Mouse (Mus musculus) midbrain, embryonic 14.5 days (tissue): ENCODE results near the gene Pls3. TPM values are rescaled to one million over a fixed set of nuclear protein-coding genes. Genes with fewer than 3 reads are reported as not detected.
"Not testable (repeated sequence)": the region's sequence is repeated elsewhere in the genome, so short reads cannot be mapped to it uniquely, and the experiment has no call there.

Experiments used
- ATAC-seq: fragments of 200-750 bp; cut with Nextera tagmentation; 2 replicates; pipeline ENCODE4 v1.8.0; 2017; ENCODE audit warnings: moderate number of reproducible peaks, moderate library complexity; ENCODE audit not compliant: low FRiP score, low TSS enrichment
- DNase-seq: peaks from one replicate; pipeline ENCODE4 v3.0.0-alpha.2; 2015
- H3K27ac ChIP-seq: fragments of 300-500 bp; sonication (generic); replicated peaks from 2 replicates; pipeline ENCODE4 v1.5.1; 2014; ENCODE audit warnings: mild to moderate bottlenecking, low read depth, low read length, moderate library complexity
- H3K27me3 ChIP-seq: fragments of 300-500 bp; sonication (generic); 2 replicates; pipeline ENCODE4 v1.6.1; 2014; ENCODE audit warnings: low read length, control low read depth, mixed read lengths; ENCODE audit not compliant: control insufficient read depth, insufficient read depth
- H3K36me3 ChIP-seq: fragments of 300-500 bp; sonication (generic); 2 replicates; pipeline ENCODE4 v1.6.1; 2014; ENCODE audit warnings: low read length, control low read depth; ENCODE audit not compliant: control insufficient read depth, insufficient read depth
- H3K4me1 ChIP-seq: fragments of 300-500 bp; sonication (generic); 2 replicates; pipeline ENCODE4 v1.6.1; 2014; ENCODE audit warnings: mild to moderate bottlenecking, antibody characterized with exemption, low read length, control low read depth; ENCODE audit not compliant: control insufficient read depth, insufficient read depth
- H3K4me2 ChIP-seq: fragments of 300-500 bp; sonication (generic); 2 replicates; pipeline ENCODE4 v1.6.1; 2014; ENCODE audit warnings: mild to moderate bottlenecking, low read length, moderate library complexity
- H3K4me3 ChIP-seq: fragments of 300-500 bp; sonication (generic); replicated peaks from 2 replicates; pipeline ENCODE4 v1.5.1; 2014; ENCODE audit warnings: low read depth, low read length
- H3K9ac ChIP-seq: fragments of 300-500 bp; sonication (generic); replicated peaks from 2 replicates; pipeline ENCODE4 v1.6.1; 2014; ENCODE audit warnings: mild to moderate bottlenecking, low read length, moderate library complexity
- H3K9me3 ChIP-seq: fragments of 300-500 bp; sonication (generic); 2 replicates; pipeline ENCODE4 v1.6.1; 2016; ENCODE audit warnings: low read length, control low read depth, mixed read lengths; ENCODE audit not compliant: control insufficient read depth
- WGBS: fragments of 180-500 bp; shearing (Covaris S2); extraction: QIAGEN DNeasy Blood & Tissue Kit; methylation state at CpG from one replicate; pipeline ENCODE4 v1.1.7; 2014; 5-methylcytosine and 5-hydroxymethylcytosine counted together
- polyA plus RNA-seq: library from polyadenylated mRNA; unstranded; fragments of >200 nt; fragmentation: Nextera tagmentation; extraction: Ambion mirVana; gene quantifications from 2 replicates; pipeline ENCODE4 v1.2.1, GENCODE M21; 2014

Pls3 gene
- polyA plus RNA-seq, 1 experiment from 2014 or later, result 35.7 TPM

GRCm38 (mm10) chrX:75814958-75815357, 60.0 kb downstream of the Pls3 start:
- no peaks in the 10 kb centered on the region for H3K9me3 ChIP-seq
- H3K27me3 ChIP-seq, result no peaks in the 10 kb centered on the region
- 85% methylated on average over 2 of the region's 2 CpGs for WGBS
- no peak overlapping the region for H3K4me3 ChIP-seq
- H3K36me3 ChIP-seq, result no peaks in the 10 kb centered on the region
- ATAC-seq, result no peak
- no peak for DNase-seq
- H3K9ac ChIP-seq, result no peak overlapping the region
- H3K27ac ChIP-seq, result no peak overlapping the region
- H3K4me1 ChIP-seq, result no peaks in the 10 kb centered on the region
- no peak overlapping the region for H3K4me2 ChIP-seq

- ATAC-seq, result no peak
- no peak overlapping the region for H3K27ac ChIP-seq
- H3K27me3 ChIP-seq, result no peaks in the 10 kb centered on the region
- WGBS, result 90% methylated on average over 4 of the region's 4 CpGs
- no peak overlapping the region for H3K9ac ChIP-seq
- H3K9me3 ChIP-seq, result no peaks in the 10 kb centered on the region
- no peak overlapping the region for H3K4me3 ChIP-seq
- no peak overlapping the region for H3K4me2 ChIP-seq
- no peak for DNase-seq
- no peaks in the 10 kb centered on the region for H3K36me3 ChIP-seq
- no peaks in the 10 kb centered on the region for H3K4me1 ChIP-seq
Measured at GRCm38 (mm10) chrX:75814123-75814522, 60.9 kb downstream of the Pls3 start.

- no peak overlapping the region for H3K4me3 ChIP-seq
- H3K27ac ChIP-seq, result no peak overlapping the region
- 34% methylated on average over 4 of the region's 4 CpGs for WGBS
- no peaks in the 10 kb centered on the region for H3K27me3 ChIP-seq
- no peaks in the 10 kb centered on the region for H3K4me1 ChIP-seq
- no peak overlapping the region for H3K9ac ChIP-seq
- H3K9me3 ChIP-seq, result no peaks in the 10 kb centered on the region
- no peak for ATAC-seq
- DNase-seq, result peak; percentile 82
- H3K36me3 ChIP-seq, result no peaks in the 10 kb centered on the region
- no peak overlapping the region for H3K4me2 ChIP-seq
Measured at GRCm38 (mm10) chrX:75796583-75796982, 78.4 kb downstream of the Pls3 start.

- H3K9me3 ChIP-seq, result no peaks in the 10 kb centered on the region
- no peak for ATAC-seq
- no peaks in the 10 kb centered on the region for H3K36me3 ChIP-seq
- DNase-seq, result no peak
- no peak overlapping the region for H3K27ac ChIP-seq
- WGBS, result 91% methylated on average over 4 of the region's 4 CpGs
- H3K27me3 ChIP-seq, result no peaks in the 10 kb centered on the region
- H3K4me2 ChIP-seq, result no peak overlapping the region
- no peak overlapping the region for H3K9ac ChIP-seq
- no peak overlapping the region for H3K4me3 ChIP-seq
- no peaks in the 10 kb centered on the region for H3K4me1 ChIP-seq
Measured at GRCm38 (mm10) chrX:75779796-75780195, 95.2 kb downstream of the Pls3 start.

DNA sequence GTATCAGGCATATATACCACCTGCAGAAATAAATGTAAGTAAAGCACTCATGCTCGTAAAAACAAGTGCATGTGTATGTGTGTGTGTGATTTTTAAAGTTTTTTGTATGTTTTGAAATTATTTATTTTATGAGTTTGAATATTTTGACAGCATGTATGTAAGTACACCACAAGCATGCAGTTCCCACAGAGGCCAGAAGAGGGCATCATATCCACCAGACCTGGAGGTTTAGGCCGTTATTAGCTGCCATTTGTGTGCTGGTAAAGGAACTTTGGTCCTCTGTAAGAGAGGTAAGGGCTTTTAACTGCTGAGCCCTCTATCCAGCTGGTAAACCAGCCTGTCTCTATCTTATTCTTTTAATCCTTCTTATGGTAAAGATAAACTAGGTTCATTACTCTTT, 97.5 kb downstream of the Pls3 start:
- no peaks in the 10 kb centered on the region for H3K36me3 ChIP-seq
- ATAC-seq, result no peak

DNA sequence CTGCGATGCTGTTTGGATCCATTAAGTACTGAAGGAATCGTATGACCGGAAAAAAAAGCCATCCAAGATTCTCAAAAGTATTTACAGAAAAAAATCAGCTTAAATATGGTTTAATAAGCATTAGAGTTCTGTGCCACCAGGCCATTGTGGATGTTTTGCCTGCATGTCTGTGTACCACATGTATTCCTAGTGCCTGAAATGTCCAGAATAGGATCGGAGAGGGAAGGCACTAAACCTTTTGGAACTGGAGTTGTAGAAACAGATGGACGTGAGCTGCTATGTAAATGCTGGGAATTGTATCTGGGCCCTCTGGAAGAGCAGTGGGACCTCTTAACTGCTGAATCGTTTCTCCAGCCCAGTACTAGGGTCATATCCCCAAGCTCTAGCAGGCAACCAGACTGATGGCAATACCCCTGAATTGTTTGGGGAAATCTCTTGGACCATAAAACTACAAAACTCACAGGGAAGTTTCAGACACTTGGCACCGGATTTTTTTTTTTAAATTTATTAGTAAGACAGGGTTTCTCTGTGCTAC, 110.1 kb downstream of the Pls3 start:
- Histone ChIP-seq H3K27me3 (no peaks in the 10 kb centered on the region), H3K36me3 (no peaks in the 10 kb centered on the region), H3K27ac (peak overlapping the region; percentile 80), H3K9ac (peak overlapping the region; percentile 57), H3K4me2 (peak overlapping the region; percentile 56), H3K9me3 (no peaks in the 10 kb centered on the region), H3K4me3 (peak overlapping the region; percentile 51), H3K4me1 (no peaks in the 10 kb centered on the region)
- ATAC-seq (peak; percentile 24; the same call in 1 of the 2 replicates), DNase-seq (no peak)
- 35% methylated on average over 7 of the region's 7 CpGs for WGBS

More for the DNA sequence above, 97.5 kb downstream of the Pls3 start:
- Histone ChIP-seq H3K27ac (no peak overlapping the region), H3K4me3 (no peak overlapping the region), H3K27me3 (no peaks in the 10 kb centered on the region), H3K9ac (no peak overlapping the region), H3K4me1 (no peaks in the 10 kb centered on the region), H3K4me2 (no peak overlapping the region), H3K9me3 (no peaks in the 10 kb centered on the region)
- DNase-seq, result no peak
- 85% methylated on average over 2 of the region's 2 CpGs for WGBS

DNA sequence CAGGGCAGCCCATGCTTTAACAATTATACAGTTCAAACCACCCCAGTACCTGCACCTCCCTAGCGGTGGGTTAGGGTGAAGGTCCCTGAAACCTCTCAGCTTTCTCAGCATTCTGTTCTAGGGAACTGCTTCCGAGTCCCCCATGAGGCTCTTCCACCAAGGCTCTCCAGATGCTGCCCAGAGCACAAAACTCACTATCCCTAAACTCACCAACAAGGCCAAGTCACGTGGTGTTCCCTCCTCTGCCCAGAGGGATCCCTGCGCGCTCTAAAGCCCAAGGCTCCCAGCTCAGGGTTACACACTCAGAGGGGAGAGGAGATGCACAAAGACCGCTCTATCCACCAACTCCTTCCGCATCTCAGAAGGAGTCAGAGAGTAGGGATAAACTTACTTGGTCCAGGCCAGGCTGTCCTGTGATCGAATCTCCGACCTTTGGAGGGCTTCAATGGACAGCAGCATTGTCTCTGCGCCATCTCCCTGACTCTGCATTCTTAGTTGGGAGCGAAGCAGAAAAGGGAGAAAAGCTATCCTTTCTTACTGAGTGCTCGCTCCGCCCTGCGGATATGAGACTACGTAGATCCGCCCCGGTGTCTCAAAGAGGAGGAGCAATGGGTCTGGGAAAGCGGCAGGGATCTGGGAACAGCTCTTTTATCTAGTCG, 110.7 kb downstream of the Pls3 start:
- Histone ChIP-seq H3K4me2 (peak overlapping the region; percentile 56), H3K9me3 (no peaks in the 10 kb centered on the region), H3K27ac (peak overlapping the region; percentile 80), H3K9ac (peak overlapping the region; percentile 57), H3K27me3 (no peaks in the 10 kb centered on the region), H3K36me3 (0 out of 2 replicates have a peak, but pooled peaks cover 2% of the 10 kb centered on the region), H3K4me1 (no peaks in the 10 kb centered on the region), H3K4me3 (peak overlapping the region; percentile 51)
- WGBS, result 15% methylated on average over 19 of the region's 19 CpGs
- peak; percentile 83 for DNase-seq
- ATAC-seq, result peak; percentile 94

DNA sequence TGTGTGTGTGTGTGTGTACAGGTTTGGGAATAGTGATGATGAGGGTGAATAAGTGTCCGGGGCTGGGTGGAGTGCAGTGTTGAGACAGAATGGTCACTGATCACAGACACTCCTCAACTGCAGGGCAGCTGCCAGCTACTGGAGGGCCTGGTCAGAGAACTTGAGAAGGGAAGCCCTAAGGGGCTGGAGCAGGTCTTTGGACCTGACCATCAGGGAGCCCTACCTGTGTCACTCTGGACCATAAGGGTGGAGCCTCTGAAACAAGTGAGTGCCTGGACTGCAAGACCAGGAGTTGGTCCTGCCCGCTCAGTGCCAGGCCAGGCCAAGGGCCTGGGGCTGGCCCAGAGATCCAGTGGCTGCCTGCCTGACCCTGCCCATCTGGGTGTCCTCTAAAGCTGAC, 115.5 kb downstream of the Pls3 start:
- not testable (repeated sequence) for H3K4me1 ChIP-seq, H3K27ac ChIP-seq, H3K9me3 ChIP-seq, H3K9ac ChIP-seq, H3K4me3 ChIP-seq, H3K4me2 ChIP-seq, DNase-seq, ATAC-seq, H3K27me3 ChIP-seq, H3K36me3 ChIP-seq
- 92% methylated on average over 2 of the region's 2 CpGs for WGBS

DNA sequence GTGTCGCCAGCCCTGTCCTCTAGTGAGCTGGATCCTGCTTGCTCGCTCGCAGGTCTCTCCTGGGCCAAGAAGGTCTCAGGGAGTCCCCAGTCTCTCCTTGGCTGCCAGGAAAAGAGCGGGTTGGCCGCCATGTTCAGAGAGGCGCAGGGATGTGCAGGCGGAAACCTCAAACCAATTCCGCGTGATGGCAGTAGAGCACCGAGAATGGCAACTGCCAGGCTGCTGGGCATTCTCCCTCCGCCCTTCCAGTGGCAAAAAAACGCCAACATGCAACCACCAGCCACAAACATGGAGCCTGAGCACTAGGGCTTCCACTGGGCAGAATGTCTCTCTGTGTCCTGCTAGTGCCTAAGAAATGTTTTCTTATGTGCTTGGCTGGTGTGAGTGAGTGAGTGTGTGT, 115.9 kb downstream of the Pls3 start:
- not testable (repeated sequence) for H3K9ac ChIP-seq, H3K36me3 ChIP-seq, H3K4me2 ChIP-seq, ATAC-seq, H3K27me3 ChIP-seq, H3K4me1 ChIP-seq, H3K4me3 ChIP-seq, H3K27ac ChIP-seq, H3K9me3 ChIP-seq
- 77% methylated on average over 12 of the region's 12 CpGs for WGBS
- DNase-seq, result peak; percentile 81
